Mouse (Mus musculus) midbrain, postnatal 0 days (tissue): Measurements from ENCODE around the gene Gm4131. TPM values are rescaled to one million over a fixed set of nuclear protein-coding genes. Genes with fewer than 3 reads are reported as not detected.

ENCODE experiments used
- ATAC-seq: fragments of 200-750 bp; cut with Nextera tagmentation; 2 replicates; pipeline ENCODE4 v1.8.0; 2017; ENCODE audit warnings: moderate number of reproducible peaks, mild to moderate bottlenecking, moderate TSS enrichment, moderate library complexity; ENCODE audit not compliant: low FRiP score
- DNase-seq: peaks from one replicate; pipeline ENCODE4 v3.0.0-alpha.2; 2015; ENCODE audit warnings: low spot score
- H3K27ac ChIP-seq: fragments of 300-500 bp; sonication (generic); 2 replicates; pipeline ENCODE4 v1.5.1; 2014; ENCODE audit warnings: low read depth, mild to moderate bottlenecking, low read length, mixed read lengths
- H3K27me3 ChIP-seq: fragments of 300-500 bp; sonication (generic); 2 replicates; pipeline ENCODE4 v1.6.1; 2014; ENCODE audit warnings: low read length, control low read depth, mixed read lengths; ENCODE audit not compliant: insufficient read depth
- H3K36me3 ChIP-seq: fragments of 300-500 bp; sonication (generic); 2 replicates; pipeline ENCODE4 v1.6.1; 2014; ENCODE audit warnings: low read length, control low read depth, mixed read lengths; ENCODE audit not compliant: insufficient read depth
- H3K4me1 ChIP-seq: fragments of 300-500 bp; sonication (generic); 2 replicates; pipeline ENCODE4 v1.6.1; 2014; ENCODE audit warnings: mild to moderate bottlenecking, control low read depth, antibody characterized with exemption, low read length, mixed read lengths; ENCODE audit not compliant: insufficient read depth
- H3K4me2 ChIP-seq: fragments of 300-500 bp; sonication (generic); 2 replicates; pipeline ENCODE4 v1.6.1; 2014; ENCODE audit warnings: low read depth, mild to moderate bottlenecking, low read length, mixed read lengths; ENCODE audit not compliant: poor library complexity, severe bottlenecking
- H3K4me3 ChIP-seq: fragments of 300-500 bp; sonication (generic); 2 replicates; pipeline ENCODE4 v1.5.1; 2014; ENCODE audit warnings: low read depth, mild to moderate bottlenecking, low read length, moderate library complexity
- H3K9ac ChIP-seq: fragments of 300-500 bp; sonication (generic); replicated peaks from 2 replicates; pipeline ENCODE4 v1.6.1; 2014; ENCODE audit warnings: mild to moderate bottlenecking, low read length, moderate library complexity, mixed read lengths; ENCODE audit not compliant: poor library complexity, severe bottlenecking
- H3K9me3 ChIP-seq: fragments of 300-500 bp; sonication (generic); 2 replicates; pipeline ENCODE4 v1.6.1; 2016; ENCODE audit warnings: low read length, control low read depth
- CTCF ChIP-seq: IDR thresholded peaks from 2 replicates; pipeline ENCODE4 v1.5.1; 2016; ENCODE audit warnings: antibody characterized with exemption, mild to moderate bottlenecking
- WGBS: fragments of 180-500 bp; shearing (Covaris S2); extraction: QIAGEN DNeasy Blood & Tissue Kit; methylation state at CpG from one replicate; pipeline ENCODE4 v1.1.7; 2014; 5-methylcytosine and 5-hydroxymethylcytosine counted together
- polyA plus RNA-seq: library from polyadenylated mRNA; unstranded; fragments of >200 nt; fragmentation: Nextera tagmentation; extraction: Ambion mirVana; gene quantifications from 2 replicates; pipeline ENCODE4 v1.2.1, GENCODE M21; 2015
- total RNA-seq: library from RNA; depleted of rRNA; stranded (reverse); fragments of >200 nt; gene quantifications from 2 replicates; pipeline ENCODE4 v1.2.3, GENCODE M21; 2014

Gm4131 gene
- total and polyA plus RNA-seq, 2 experiments from 2014 or later, result 0.14 TPM; not detected in 1

GRCm38 (mm10) chr14:62555840-62556810, 10.6 kb downstream of the Gm4131 start:
- H3K36me3 ChIP-seq, result no peaks in the 10 kb centered on the region
- no peak for TF ChIP-seq CTCF
- H3K9me3 ChIP-seq, result no peaks in the 10 kb centered on the region
- no peaks in the 10 kb centered on the region for H3K27me3 ChIP-seq
- peaks cover 11% of the 10 kb centered on the region; the same call in 1 of the 2 replicates for H3K4me1 ChIP-seq
- ATAC-seq (peak; percentile 66), DNase-seq (peak; percentile 29)
- peak overlapping the region; percentile 27; the same call in 1 of the 2 replicates for H3K27ac ChIP-seq
- 7% methylated on average over 37 of the region's 38 CpGs for WGBS
- H3K4me2 ChIP-seq, result peak overlapping the region; percentile 78
- H3K4me3 ChIP-seq, result peak overlapping the region; percentile 77
- H3K9ac ChIP-seq, result peak overlapping the region; percentile 84

GRCm38 (mm10) chr14:62555309-62555829, 11.4 kb downstream of the Gm4131 start, which contains the start of gene Fam124a:
TSS of gene Fam124a (plus strand) at chr14:62555737.
- DNase-seq (peak; percentile 93), ATAC-seq (peak; percentile 91)
- 0% methylated on average over 39 of the region's 51 CpGs for WGBS
- Histone ChIP-seq H3K4me1 (peaks cover 11% of the 10 kb centered on the region; the same call in 1 of the 2 replicates), H3K4me3 (peak within 1 kb of the TSS; percentile 77), H3K27me3 (no peaks in the 10 kb centered on the region), H3K36me3 (no peaks in the 10 kb centered on the region), H3K27ac (peak within 1 kb of the TSS; percentile 27), H3K4me2 (peak within 1 kb of the TSS; percentile 78), H3K9ac (peak within 1 kb of the TSS; percentile 84), H3K9me3 (no peaks in the 10 kb centered on the region)
- peak; percentile 44 for TF ChIP-seq CTCF

- no peak for DNase-seq
- Histone ChIP-seq H3K9me3 (no peaks in the 10 kb centered on the region), H3K9ac (no peak overlapping the region), H3K36me3 (no peaks in the 10 kb centered on the region), H3K27ac (no peak overlapping the region), H3K4me1 (peaks cover 11% of the 10 kb centered on the region; the same call in 1 of the 2 replicates), H3K4me2 (no peak overlapping the region), H3K27me3 (no peaks in the 10 kb centered on the region), H3K4me3 (no peak overlapping the region)
- TF ChIP-seq CTCF, result no peak
- WGBS, result 76% methylated on average over 5 of the region's 5 CpGs
- no peak for ATAC-seq
These were observed 12.9 kb downstream of the Gm4131 start for GRCm38 (mm10) chr14:62553786-62554185.

GRCm38 (mm10) chr14:62552771-62553170, 13.9 kb downstream of the Gm4131 start:
- no peaks in the 10 kb centered on the region for H3K27me3 ChIP-seq
- H3K27ac ChIP-seq, result no peak overlapping the region
- no peak overlapping the region for H3K4me3 ChIP-seq
- no peaks in the 10 kb centered on the region for H3K9me3 ChIP-seq
- no peak for DNase-seq
- H3K9ac ChIP-seq, result no peak overlapping the region
- no peak for ATAC-seq
- peaks cover 11% of the 10 kb centered on the region; the same call in 1 of the 2 replicates for H3K4me1 ChIP-seq
- no peak overlapping the region for H3K4me2 ChIP-seq
- H3K36me3 ChIP-seq, result no peaks in the 10 kb centered on the region
- no peak for TF ChIP-seq CTCF
- 91% methylated on average over 4 of the region's 4 CpGs for whole genome bisulfite sequencing

GRCm38 (mm10) chr14:62550121-62550520, 16.6 kb downstream of the Gm4131 start:
- Histone ChIP-seq H3K9me3 (no peaks in the 10 kb centered on the region), H3K4me2 (no peak overlapping the region), H3K27ac (no peak overlapping the region), H3K4me3 (no peak overlapping the region), H3K9ac (no peak overlapping the region), H3K27me3 (no peaks in the 10 kb centered on the region), H3K4me1 (no peaks in the 10 kb centered on the region), H3K36me3 (no peaks in the 10 kb centered on the region)
- ATAC-seq, result no peak
- TF ChIP-seq CTCF, result no peak
- DNase-seq, result no peak
- 24% methylated on average over 4 of the region's 4 CpGs for WGBS

GRCm38 (mm10) chr14:62546746-62547145, 20.0 kb downstream of the Gm4131 start:
- no peaks in the 10 kb centered on the region for H3K4me1 ChIP-seq
- H3K4me2 ChIP-seq, result no peak overlapping the region
- ATAC-seq (no peak), DNase-seq (no peak)
- no peak overlapping the region for H3K9ac ChIP-seq
- no peak for TF ChIP-seq CTCF
- H3K27ac ChIP-seq, result no peak overlapping the region
- no peaks in the 10 kb centered on the region for H3K36me3 ChIP-seq
- no peaks in the 10 kb centered on the region for H3K9me3 ChIP-seq
- 44% methylated on average over 4 of the region's 4 CpGs for WGBS
- H3K4me3 ChIP-seq, result no peak overlapping the region
- no peaks in the 10 kb centered on the region for H3K27me3 ChIP-seq
